Mouse (Mus musculus) small intestine, adult 2 months (tissue): ENCODE results near the gene Aamp. TPM values are rescaled to one million over a fixed set of nuclear protein-coding genes. Genes with fewer than 3 reads are reported as not detected.
A peak's percentile ranks its signal among the peaks of the same experiment; 100 is the strongest.

Experiments
- H3K27ac ChIP-seq: fragments of 200-500 bp; 2 replicates; pipeline ENCODE4 v1.5.1; 2012; ENCODE audit warnings: low read depth, low read length, control low read depth, inconsistent platforms; ENCODE audit not compliant: insufficient read depth
- H3K27me3 ChIP-seq: fragments of 200-500 bp; 2 replicates; pipeline ENCODE4 v1.6.1; 2012; ENCODE audit warnings: mild to moderate bottlenecking, moderate library complexity, low read length, inconsistent platforms; ENCODE audit not compliant: control insufficient read depth, insufficient read depth
- H3K36me3 ChIP-seq: fragments of 200-500 bp; 2 replicates; pipeline ENCODE4 v1.6.1; 2012; ENCODE audit warnings: mild to moderate bottlenecking, low read length, control low read depth, inconsistent platforms; ENCODE audit not compliant: control insufficient read depth, insufficient read depth
- H3K4me1 ChIP-seq: fragments of 200-500 bp; 2 replicates; pipeline ENCODE4 v1.6.1; 2012; ENCODE audit warnings: low read length, inconsistent platforms, mixed read lengths; ENCODE audit not compliant: control insufficient read depth, insufficient read depth, insufficient read length
- H3K4me3 ChIP-seq: fragments of 200-500 bp; 2 replicates; pipeline ENCODE4 v1.5.1; 2012; ENCODE audit warnings: low read depth, mild to moderate bottlenecking, control low read depth, inconsistent platforms, low read length, moderate library complexity
- CTCF ChIP-seq: fragments of 200-500 bp; IDR thresholded peaks from 2 replicates; pipeline ENCODE4 v1.5.1; 2012; ENCODE audit warnings: low read depth, mild to moderate bottlenecking, control low read depth, inconsistent platforms, low read length, moderate library complexity, mixed read lengths; ENCODE audit not compliant: insufficient replicate concordance, insufficient read length; ENCODE audit errors: extremely low read depth
- POLR2A ChIP-seq: fragments of 200-500 bp; IDR thresholded peaks from 2 replicates; pipeline ENCODE4 v1.6.1; 2012; ENCODE audit warnings: low read depth, mild to moderate bottlenecking, control low read depth, inconsistent platforms, low read length, moderate library complexity
- WGBS: fragments of 180-500 bp; shearing (Covaris S2); methylation state at CpG from one replicate; pipeline ENCODE4 v1.1.7; 2018; 5-methylcytosine and 5-hydroxymethylcytosine counted together
- polyA plus RNA-seq: library from polyadenylated mRNA; depleted of rRNA; stranded (reverse); fragments of >200 nt; gene quantifications from 2 replicates; pipeline ENCODE4 v1.2.3, GENCODE M21; 2012

Gene Aamp
- polyA plus RNA-seq, 1 experiment, result 160 TPM

- Histone ChIP-seq H3K27me3 (no peaks in the 10 kb centered on the region), H3K27ac (peak overlapping the region; percentile 13; the same call in 1 of the 2 replicates), H3K36me3 (peaks cover 48% of the 10 kb centered on the region), H3K4me1 (peaks cover 4% of the 10 kb centered on the region; the same call in 1 of the 2 replicates), H3K4me3 (peak overlapping the region; percentile 76)
- TF ChIP-seq POLR2A, result no peak
- no peak for TF ChIP-seq CTCF
- 4% methylated on average over 15 of the region's 15 CpGs for WGBS
Measured at GRCm38 (mm10) chr1:74283686-74284463, 663 bp downstream of the Aamp start.

GRCm38 (mm10) chr1:74282896-74283625 is 1.5 kb downstream of the Aamp start:
- peaks cover 42% of the 10 kb centered on the region for H3K36me3 ChIP-seq

GRCm38 (mm10) chr1:74281886-74282285 is 2.7 kb downstream of the Aamp start:
- WGBS, result 92% methylated on average over 8 of the region's 8 CpGs
- H3K27me3 ChIP-seq, result no peaks in the 10 kb centered on the region

More at GRCm38 (mm10) chr1:74282896-74283625, 1.5 kb downstream of the Aamp start:
- TF ChIP-seq POLR2A (no peak), CTCF (no peak)
- WGBS, result 87% methylated on average over 10 of the region's 10 CpGs
- Histone ChIP-seq H3K27ac (no peak overlapping the region), H3K27me3 (no peaks in the 10 kb centered on the region), H3K4me1 (peaks cover 4% of the 10 kb centered on the region; the same call in 1 of the 2 replicates), H3K4me3 (no peak overlapping the region)

GRCm38 (mm10) chr1:74281372-74281771 is 3.2 kb downstream of the Aamp start:
- TF ChIP-seq CTCF (no peak), POLR2A (no peak)
- H3K27ac ChIP-seq, result no peak overlapping the region
- 82% methylated on average over 2 of the region's 2 CpGs for WGBS
- no peak overlapping the region for H3K4me3 ChIP-seq
- H3K27me3 ChIP-seq, result no peaks in the 10 kb centered on the region
- H3K36me3 ChIP-seq, result peaks cover 37% of the 10 kb centered on the region
- peaks cover 4% of the 10 kb centered on the region; the same call in 1 of the 2 replicates for H3K4me1 ChIP-seq

More at GRCm38 (mm10) chr1:74281886-74282285, 2.7 kb downstream of the Aamp start:
- peaks cover 4% of the 10 kb centered on the region; the same call in 1 of the 2 replicates for H3K4me1 ChIP-seq
- TF ChIP-seq CTCF (no peak), POLR2A (no peak)
- peaks cover 37% of the 10 kb centered on the region for H3K36me3 ChIP-seq
- H3K4me3 ChIP-seq, result no peak overlapping the region
- no peak overlapping the region for H3K27ac ChIP-seq

DNA sequence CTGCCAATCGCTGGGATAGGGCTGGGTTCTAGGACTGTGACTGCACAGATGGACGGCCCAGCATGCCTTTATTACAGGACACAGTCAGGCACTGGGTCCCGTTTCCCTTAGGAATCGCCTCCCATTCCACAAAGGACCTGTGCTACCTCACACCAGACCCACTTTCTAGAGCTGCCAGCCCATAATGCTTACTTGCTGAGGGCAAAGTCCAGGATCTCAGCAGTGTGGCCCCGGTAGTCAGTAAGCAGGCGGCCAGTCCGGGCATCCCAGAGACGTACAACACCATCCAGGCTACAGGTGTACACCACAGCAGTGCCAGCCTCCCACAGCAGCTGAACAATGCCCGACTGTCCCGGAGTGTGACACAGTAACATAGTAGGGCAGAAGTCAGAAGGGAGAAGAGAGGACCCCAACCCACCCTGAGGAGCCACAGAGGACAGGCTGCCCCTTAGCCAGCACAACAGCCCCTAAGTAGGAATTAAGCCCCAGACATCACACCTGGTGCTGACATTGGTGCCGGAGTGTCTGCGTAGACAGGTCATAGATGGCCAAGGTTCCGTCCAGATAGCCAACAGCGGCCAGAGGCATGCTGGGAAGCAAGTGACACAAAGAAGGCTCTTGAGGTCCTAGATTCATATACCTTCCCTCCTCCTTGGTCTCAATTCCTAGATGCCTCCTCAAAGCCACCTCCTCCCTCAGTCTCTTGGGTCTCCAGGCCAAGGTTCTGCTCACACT is 3.8 kb downstream of the Aamp start:
- WGBS, result 78% methylated on average over 14 of the region's 14 CpGs
- TF ChIP-seq POLR2A (no peak), CTCF (no peak)
- Histone ChIP-seq H3K4me3 (no peak overlapping the region), H3K27me3 (no peaks in the 10 kb centered on the region), H3K27ac (no peak overlapping the region), H3K36me3 (peaks cover 37% of the 10 kb centered on the region), H3K4me1 (peaks cover 4% of the 10 kb centered on the region; the same call in 1 of the 2 replicates)

- TF ChIP-seq POLR2A (no peak), CTCF (no peak)
- peaks cover 37% of the 10 kb centered on the region for H3K36me3 ChIP-seq
- H3K27me3 ChIP-seq, result no peaks in the 10 kb centered on the region
- no peak overlapping the region for H3K4me3 ChIP-seq
- no peak overlapping the region for H3K27ac ChIP-seq
- 90% methylated on average over 11 of the region's 11 CpGs for WGBS
- H3K4me1 ChIP-seq, result peaks cover 4% of the 10 kb centered on the region; the same call in 1 of the 2 replicates
Measured at GRCm38 (mm10) chr1:74278988-74279387, 5.5 kb downstream of the Aamp start.

GRCm38 (mm10) chr1:74278538-74278937 is 6.0 kb downstream of the Aamp start, which contains the start of gene Gpbar1:
Gene Gpbar1 (plus strand): TSS chr1:74278550.
- WGBS, result 92% methylated on average over 10 of the region's 10 CpGs
- no peak for TF ChIP-seq POLR2A
- TF ChIP-seq CTCF, result no peak

More at GRCm38 (mm10) chr1:74278538-74278937, 6.0 kb downstream of the Aamp start, which contains the start of gene Gpbar1:
- no peak within 1 kb of the TSS for H3K4me3 ChIP-seq
- peaks cover 37% of the 10 kb centered on the region for H3K36me3 ChIP-seq
- H3K4me1 ChIP-seq, result no peaks in the 10 kb centered on the region
- H3K27ac ChIP-seq, result no peak within 1 kb of the TSS
- no peaks in the 10 kb centered on the region for H3K27me3 ChIP-seq
